ENCODE assay signal across 9 mouse cellular contexts in the genomic region with DNA sequence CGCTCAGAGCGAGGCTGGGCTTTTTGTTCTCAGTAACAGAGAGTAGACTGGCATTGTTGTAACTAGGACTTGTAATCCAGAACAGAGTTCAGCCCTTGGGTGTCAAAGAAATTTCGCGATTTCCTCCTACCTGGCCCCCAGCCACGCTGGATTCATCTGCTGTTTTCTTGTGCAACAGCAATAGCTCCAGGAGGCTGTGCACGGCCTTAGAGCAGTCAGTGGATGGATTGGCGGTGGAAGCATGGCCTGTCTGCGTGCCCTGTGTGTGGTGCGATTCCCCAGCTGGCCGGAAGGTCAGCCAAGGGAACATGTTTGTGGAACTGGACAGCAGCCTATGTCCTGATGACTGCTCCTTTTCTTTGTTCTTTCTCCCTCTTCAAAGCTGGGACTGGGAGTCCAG. TPM values are rescaled to one million over a fixed set of nuclear protein-coding genes. Genes with fewer than 3 reads are reported as not detected.
DNase-seq lines count a peak whose midpoint lies in the region; ATAC-seq and TF ChIP-seq lines count a peak whose summit lies in the region.
"Had no signal": no experiment of that assay in that cellular context is flagged by ENCODE, and none has a peak within 500 bp of the region (broad histone marks: within the 10 kb centered on the region; RNA-seq: fewer than 3 reads in every experiment).

No protein-coding gene starts in this region.

- no peak for ATAC-seq in hindbrain, postnatal 0 days
- ATAC-seq in hindbrain, embryonic 12.5 days (ENCODE audit: low FRiP score) = no peak
- ATAC-seq in stomach, embryonic 15.5 days (ENCODE audit: insufficient read depth, low FRiP score, low read depth) = peak; percentile 53; the same call in 1 of the 2 replicates

- no peak for TF ChIP-seq CTCF in hindbrain, postnatal 0 days (IDR thresholded peaks at IDR 0.05; ENCODE audit: low read depth)
- no peak for TF ChIP-seq CTCF in cerebellum, adult 2 months (IDR thresholded peaks at IDR 0.05; ENCODE audit: borderline replicate concordance, insufficient read depth, low read depth, low read length)

- H3K36me3 ChIP-seq in hindbrain, postnatal 0 days (ENCODE audit: insufficient read depth, low read length) = no peaks in the 10 kb centered on the region
- no peaks in the 10 kb centered on the region for H3K36me3 ChIP-seq in hindbrain, embryonic 12.5 days
- H3K36me3 ChIP-seq in stomach, embryonic 15.5 days = no peaks in the 10 kb centered on the region
- H3K36me3 ChIP-seq in midbrain, embryonic 10.5 days = no peaks in the 10 kb centered on the region
- H3K36me3 ChIP-seq: embryonic facial prominence, embryonic 12.5 days had no signal

- H3K27ac ChIP-seq in hindbrain, postnatal 0 days = no peak overlapping the region
- no peak overlapping the region for H3K27ac ChIP-seq in hindbrain, embryonic 12.5 days
- no peak overlapping the region for H3K27ac ChIP-seq in cerebellum, adult 2 months (ENCODE audit: insufficient read depth, low read length)
- H3K27ac ChIP-seq in stomach, embryonic 15.5 days = no peak overlapping the region
- H3K27ac ChIP-seq in midbrain, embryonic 10.5 days (replicated peaks) = no peak overlapping the region
- H3K27ac ChIP-seq: embryonic facial prominence, embryonic 12.5 days had no signal

- intact Hi-C loops in left cerebral cortex, postnatal 25 days (cut with DNase I) = no loop called here

- no peak for TF ChIP-seq POLR2A in cerebellum, adult 2 months (IDR thresholded peaks at IDR 0.05; ENCODE audit: borderline replicate concordance, insufficient read depth, low read length)

- H3K4me3 ChIP-seq in hindbrain, postnatal 0 days (ENCODE audit: low read length) = no peak overlapping the region
- no peak overlapping the region for H3K4me3 ChIP-seq in hindbrain, embryonic 12.5 days
- H3K4me3 ChIP-seq in cerebellum, adult 2 months (replicated peaks; ENCODE audit: insufficient read depth, low read depth, low read length) = no peak overlapping the region
- H3K4me3 ChIP-seq in stomach, embryonic 15.5 days (replicated peaks) = no peak overlapping the region
- no peak overlapping the region for H3K4me3 ChIP-seq in midbrain, embryonic 10.5 days
- H3K4me3 ChIP-seq: embryonic facial prominence, embryonic 12.5 days had no signal

- H3K9me3 ChIP-seq in hindbrain, postnatal 0 days (ENCODE audit: low read length) = no peaks in the 10 kb centered on the region
- no peaks in the 10 kb centered on the region for H3K9me3 ChIP-seq in hindbrain, embryonic 12.5 days (replicated peaks)
- H3K9me3 ChIP-seq in stomach, embryonic 15.5 days = no peaks in the 10 kb centered on the region
- no peaks in the 10 kb centered on the region for H3K9me3 ChIP-seq in midbrain, embryonic 10.5 days (replicated peaks)
- H3K9me3 ChIP-seq: embryonic facial prominence, embryonic 12.5 days had no signal

- peak; percentile 28 for DNase-seq in hindbrain, postnatal 0 days (ENCODE audit: low spot score)
- peak; percentile 55 to 65 for DNase-seq in cerebellum, adult 2 months
- DNase-seq in heart, postnatal 4 days = peak; percentile 64
- DNase-seq in frontal cortex, postnatal 25 days (ENCODE audit: low spot score in 2 of 2) = no peak
- no peak for DNase-seq in left cerebral cortex, postnatal 25 days (ENCODE audit: low spot score in 2 of 2)
- DNase-seq in midbrain, embryonic 10.5 days (ENCODE audit: low spot score) = no peak

- H3K9ac ChIP-seq in hindbrain, postnatal 0 days (replicated peaks; ENCODE audit: low read length) = no peak overlapping the region
- no peak overlapping the region for H3K9ac ChIP-seq in hindbrain, embryonic 12.5 days
- no peak overlapping the region for H3K9ac ChIP-seq in stomach, embryonic 15.5 days
- H3K9ac ChIP-seq: embryonic facial prominence, embryonic 12.5 days had no signal

- no peaks in the 10 kb centered on the region for H3K4me1 ChIP-seq in hindbrain, postnatal 0 days (ENCODE audit: insufficient read depth, low read length)
- peaks cover 2% of the 10 kb centered on the region; the same call in 1 of the 2 replicates for H3K4me1 ChIP-seq in hindbrain, embryonic 12.5 days
- peaks cover 8% of the 10 kb centered on the region for H3K4me1 ChIP-seq in cerebellum, adult 2 months (ENCODE audit: control insufficient read depth, insufficient read depth, low read length)
- H3K4me1 ChIP-seq in stomach, embryonic 15.5 days = no peaks in the 10 kb centered on the region
- peaks cover 7% of the 10 kb centered on the region; the same call in 1 of the 2 replicates for H3K4me1 ChIP-seq in midbrain, embryonic 10.5 days
- H3K4me1 ChIP-seq: embryonic facial prominence, embryonic 12.5 days had no signal

- no peak overlapping the region for H3K4me2 ChIP-seq in hindbrain, postnatal 0 days (ENCODE audit: low read depth, low read length)
- H3K4me2 ChIP-seq in hindbrain, embryonic 12.5 days (replicated peaks) = no peak overlapping the region
- no peak overlapping the region for H3K4me2 ChIP-seq in stomach, embryonic 15.5 days
- H3K4me2 ChIP-seq: embryonic facial prominence, embryonic 12.5 days had no signal

- no peaks in the 10 kb centered on the region for H3K27me3 ChIP-seq in hindbrain, postnatal 0 days (ENCODE audit: insufficient read depth, low read length)
- H3K27me3 ChIP-seq in hindbrain, embryonic 12.5 days = no peaks in the 10 kb centered on the region
- H3K27me3 ChIP-seq in cerebellum, adult 2 months (ENCODE audit: control insufficient read depth, insufficient read depth, low read length) = no peaks in the 10 kb centered on the region
- H3K27me3 ChIP-seq in stomach, embryonic 15.5 days (replicated peaks) = no peaks in the 10 kb centered on the region
- H3K27me3 ChIP-seq in midbrain, embryonic 10.5 days (ENCODE audit: low read depth, poor library complexity, severe bottlenecking) = no peaks in the 10 kb centered on the region
- H3K27me3 ChIP-seq: embryonic facial prominence, embryonic 12.5 days had no signal

- WGBS in hindbrain, postnatal 0 days = 63% methylated on average over 10 of the region's 10 CpGs
- WGBS in hindbrain, embryonic 12.5 days = 81% methylated on average over 10 of the region's 10 CpGs
- WGBS in cerebellum, adult 2 months = 22% methylated on average over 10 of the region's 10 CpGs
- WGBS in stomach, embryonic 15.5 days = 75% methylated on average over 10 of the region's 10 CpGs
- 86% methylated on average over 10 of the region's 10 CpGs for WGBS in midbrain, embryonic 10.5 days

RNA-seq across cellular contexts. Expression of a gene that starts 46.4 kb away (rescaled TPM):
- total RNA-seq in hindbrain, postnatal 0 days (2014; rRNA removed) = 54.6 and 57.0 TPM in 2 replicates
- 69.1 and 71.9 TPM in 2 replicates for polyA plus RNA-seq in hindbrain, postnatal 0 days (2015; fragmentation: Nextera tagmentation; extraction: Ambion mirVana)
- 67.4 and 71.9 TPM in 2 replicates for polyA plus RNA-seq in hindbrain, embryonic 12.5 days (2016; fragmentation: Nextera tagmentation; extraction: Ambion mirVana)
- 88.8 and 92.6 TPM in 2 replicates for polyA plus RNA-seq in cerebellum, adult 2 months (2012; rRNA removed)
- 10 to 100 TPM; 20.4 to 21.5 TPM for total RNA-seq in heart, postnatal 4 days (2021)
- 64.8 and 72.1 TPM in 2 replicates for polyA plus RNA-seq in stomach, embryonic 15.5 days (2015; fragmentation: Nextera tagmentation; extraction: Ambion mirVana)
- 10 to 100 TPM; 56.0 to 61.6 TPM for total RNA-seq in left cerebral cortex, postnatal 25 days (2021)
- 64.8 and 71.0 TPM in 2 replicates for polyA plus RNA-seq in midbrain, embryonic 10.5 days (2016; fragmentation: Nextera tagmentation; extraction: Ambion mirVana)

Comparison
In these comparisons a context has a peak if more than half of its experiments do, and no peak if none do; other contexts are left out.
1. DNase-seq: peak in hindbrain, postnatal 0 days (single experiment), cerebellum, adult 2 months (2 of 2) and heart, postnatal 4 days (single experiment); none in frontal cortex, postnatal 25 days (0 of 2), left cerebral cortex, postnatal 25 days (0 of 2) and midbrain, embryonic 10.5 days (single experiment).